Mouse (Mus musculus): Measurements from ENCODE around the gene Fa2h. TPM values are rescaled to one million over a fixed set of nuclear protein-coding genes. Genes with fewer than 3 reads are reported as not detected.
"Not testable (repeated sequence)": the region's sequence is repeated elsewhere in the genome, so short reads cannot be mapped to it uniquely, and the experiment has no call there.

The Fa2h gene
- polyA plus RNA-seq, 1 experiment from 2014 or later: not detected

DNA sequence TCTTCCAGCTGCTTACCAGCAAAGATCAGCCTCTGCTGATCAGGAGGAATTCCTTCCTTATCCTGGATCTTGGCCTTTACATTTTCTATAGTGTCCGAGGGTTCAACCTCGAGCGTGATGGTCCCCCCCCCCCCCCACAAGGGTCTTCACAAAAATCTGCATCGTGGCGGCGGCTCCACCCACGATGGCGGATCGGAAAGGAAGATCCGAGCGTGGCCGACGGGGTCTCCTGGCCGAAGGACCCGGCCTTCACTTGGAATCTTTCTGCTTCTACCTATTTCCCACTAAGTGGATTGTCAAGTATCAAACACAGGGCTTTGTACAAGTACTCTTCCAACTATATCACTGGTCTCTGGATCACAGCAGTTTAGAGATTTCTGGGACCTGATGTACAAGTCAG, 83.6 kb downstream of the Fa2h start:
- not testable (repeated sequence) for H3K27me3 ChIP-seq; H3K9me3 ChIP-seq; H3K4me2 ChIP-seq (replicated peaks); H3K4me3 ChIP-seq; H3K27ac ChIP-seq (replicated peaks); ATAC-seq (replicated peaks); H3K36me3 ChIP-seq; H3K4me1 ChIP-seq; H3K9ac ChIP-seq (replicated peaks)
- WGBS: 90% methylated on average over 15 of the region's 15 CpGs

DNA sequence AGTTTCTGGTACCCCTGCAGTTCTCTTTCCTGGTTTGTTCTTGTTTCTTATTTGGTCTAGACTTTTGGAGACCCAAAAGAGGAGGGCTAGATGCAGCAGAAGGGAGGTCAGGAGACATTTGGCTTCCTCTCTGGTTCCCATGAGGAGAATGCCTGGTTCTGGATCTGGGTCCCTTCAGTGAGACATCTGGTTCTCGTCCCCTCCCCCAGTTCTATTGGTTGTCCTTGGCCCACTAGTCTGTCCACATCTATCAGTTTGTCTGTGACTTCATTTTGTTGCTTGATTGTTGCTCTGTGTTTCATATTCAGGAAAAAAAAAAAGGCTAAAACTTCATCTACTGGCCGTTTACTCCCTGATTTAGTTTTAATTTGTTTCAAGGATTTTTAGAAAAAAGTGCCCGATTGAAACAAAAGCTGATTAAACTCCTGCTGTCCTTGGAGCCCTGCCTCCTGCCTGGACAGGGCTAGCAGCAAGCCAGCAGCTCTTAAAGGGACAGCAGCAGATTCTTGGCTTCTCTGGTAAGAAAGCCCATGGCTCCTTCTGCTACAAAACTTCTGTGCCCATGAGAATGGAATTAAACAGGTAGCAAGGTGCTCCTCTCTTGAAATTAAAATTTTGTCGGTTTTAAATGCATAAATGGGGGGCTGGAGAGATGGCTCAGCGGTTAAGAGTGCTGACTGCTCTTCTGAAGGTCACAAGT, 88.4 kb downstream of the Fa2h start:
- WGBS: 23% methylated on average over 5 of the region's 5 CpGs
- H3K9me3 ChIP-seq: no peaks in the 10 kb centered on the region
- H3K27ac ChIP-seq (replicated peaks): no peak overlapping the region
- no peaks in the 10 kb centered on the region for H3K27me3 ChIP-seq
- 0 out of 2 replicates have a peak, but pooled peaks cover 2% of the 10 kb centered on the region for H3K4me1 ChIP-seq
- H3K9ac ChIP-seq (replicated peaks): no peak overlapping the region
- H3K4me3 ChIP-seq: no peak overlapping the region
- ATAC-seq (replicated peaks): no peak
- no peaks in the 10 kb centered on the region for H3K36me3 ChIP-seq
- no peak overlapping the region for H3K4me2 ChIP-seq (replicated peaks)

DNA sequence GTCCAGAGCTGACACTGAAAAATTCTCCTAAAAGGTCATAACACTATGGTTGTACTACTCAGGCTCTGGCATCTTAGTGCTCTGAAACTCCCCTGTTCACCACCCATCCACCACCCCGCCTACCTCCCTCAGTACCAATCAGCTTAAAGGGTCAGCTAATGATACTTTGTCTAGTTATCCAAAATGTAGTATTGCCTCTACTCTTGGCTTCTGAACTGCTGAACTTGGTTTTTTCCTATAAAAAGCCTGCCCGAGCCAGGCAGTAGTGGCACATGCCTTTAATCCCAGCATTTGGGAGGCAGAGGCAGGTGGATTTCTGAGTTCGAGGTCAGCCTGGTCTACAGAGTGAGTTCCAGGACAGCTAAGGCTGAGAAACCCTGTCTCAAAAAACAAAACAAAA, 89.3 kb downstream of the Fa2h start:
- no peak overlapping the region for H3K4me3 ChIP-seq
- 94% methylated on average over 3 of the region's 3 CpGs for WGBS
- no peaks in the 10 kb centered on the region for H3K36me3 ChIP-seq
- H3K27me3 ChIP-seq: no peaks in the 10 kb centered on the region
- H3K9ac ChIP-seq (replicated peaks): no peak overlapping the region
- H3K4me2 ChIP-seq (replicated peaks): no peak overlapping the region
- H3K27ac ChIP-seq (replicated peaks): no peak overlapping the region
- no peak for ATAC-seq (replicated peaks)
- H3K9me3 ChIP-seq: no peaks in the 10 kb centered on the region
- peaks cover 3% of the 10 kb centered on the region for H3K4me1 ChIP-seq

DNA sequence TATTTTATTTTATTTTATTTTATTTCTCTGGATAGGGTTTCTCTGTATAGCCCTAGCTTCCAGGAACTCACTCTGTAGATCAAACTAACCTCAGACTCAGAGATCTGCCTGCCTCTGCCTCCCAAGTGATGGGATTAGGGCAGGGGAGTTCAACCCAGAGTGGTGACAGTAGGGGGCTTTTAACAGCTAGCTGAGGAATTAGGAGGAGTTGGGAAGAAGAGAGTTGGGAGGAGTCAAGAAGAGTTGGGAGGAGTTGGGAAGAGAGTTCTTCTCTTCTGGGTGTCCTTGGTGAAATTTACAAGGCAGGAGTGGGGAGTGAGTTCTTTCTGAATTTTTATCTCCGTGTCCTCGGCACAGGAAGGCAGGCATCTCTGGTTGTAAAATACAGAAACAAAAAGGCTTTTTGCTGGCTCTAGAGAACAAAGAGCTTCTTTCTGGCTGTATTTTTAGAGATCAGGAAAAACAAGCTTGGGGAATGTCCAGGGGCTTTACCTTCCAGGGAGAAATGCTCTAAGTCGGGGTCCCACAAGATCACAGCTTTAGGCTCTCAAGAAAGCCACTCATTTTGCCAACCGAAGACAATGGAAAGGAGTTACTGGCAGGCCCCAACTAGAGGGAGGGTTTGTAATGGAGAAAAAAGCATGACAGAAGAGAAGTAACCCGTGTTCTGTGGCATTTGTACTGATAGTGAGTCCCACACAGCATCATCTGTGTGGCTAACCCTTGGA, 90.4 kb downstream of the Fa2h start:
- not testable (repeated sequence) for H3K27ac ChIP-seq (replicated peaks); ATAC-seq (replicated peaks); H3K27me3 ChIP-seq; H3K4me3 ChIP-seq; H3K4me2 ChIP-seq (replicated peaks); H3K9me3 ChIP-seq; H3K9ac ChIP-seq (replicated peaks); H3K36me3 ChIP-seq
- peaks cover 14% of the 10 kb centered on the region for H3K4me1 ChIP-seq
- WGBS: 80% methylated on average over 5 of the region's 5 CpGs

DNA sequence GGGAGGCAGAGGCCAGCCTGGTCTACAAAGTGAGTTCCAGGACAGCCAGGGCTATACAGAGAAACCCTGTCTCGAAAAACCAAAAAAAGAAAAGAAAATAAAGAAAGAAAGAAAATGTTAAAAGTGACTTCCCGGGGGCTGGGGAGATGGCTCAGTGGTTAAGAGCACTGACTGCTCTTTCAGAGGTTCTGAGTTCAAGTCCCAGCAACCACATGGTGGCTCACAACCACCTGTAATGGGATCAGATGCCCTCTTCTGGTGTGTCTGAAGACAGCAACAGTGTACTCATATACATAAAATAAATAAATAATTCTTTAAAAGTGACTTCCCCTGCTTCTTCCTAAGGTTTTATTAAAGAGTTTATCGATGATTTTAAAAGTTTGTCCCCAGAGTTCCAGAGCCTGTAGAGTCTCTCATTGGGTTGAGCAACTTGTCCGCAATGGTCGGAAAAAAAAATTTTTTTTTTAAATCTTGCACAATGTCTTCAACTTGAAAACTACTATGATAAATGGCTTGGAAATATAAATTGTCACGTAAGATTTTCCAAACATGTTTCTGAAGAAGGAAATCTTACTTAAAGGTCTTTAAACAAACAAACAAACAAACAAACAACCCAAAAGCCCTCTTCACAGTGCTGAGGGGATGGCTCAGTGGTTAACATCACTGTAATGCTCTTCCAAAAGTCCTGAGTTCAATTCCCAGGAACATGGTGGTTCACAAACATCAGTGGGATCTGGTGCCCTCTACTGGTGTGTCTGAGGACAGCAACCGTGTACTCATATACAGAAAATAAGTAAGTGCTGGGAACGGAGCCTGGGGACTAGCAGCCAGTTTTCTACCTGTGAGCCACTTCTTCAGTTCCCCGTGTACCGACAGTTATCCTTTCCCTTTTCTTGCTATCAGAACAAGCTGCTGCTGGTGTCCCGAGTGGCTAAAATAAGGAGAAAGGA, 92.8 kb downstream of the Fa2h start:
- no peak for ATAC-seq (replicated peaks)
- H3K4me3 ChIP-seq: peak overlapping the region; percentile 100
- no peaks in the 10 kb centered on the region for H3K27me3 ChIP-seq
- peak overlapping the region; percentile 40 for H3K4me2 ChIP-seq (replicated peaks)
- 69% methylated on average over 11 of the region's 11 CpGs for WGBS
- peaks cover 10% of the 10 kb centered on the region for H3K36me3 ChIP-seq
- no peak overlapping the region for H3K9ac ChIP-seq (replicated peaks)
- no peaks in the 10 kb centered on the region for H3K9me3 ChIP-seq
- peak overlapping the region; percentile 70 for H3K27ac ChIP-seq (replicated peaks)
- H3K4me1 ChIP-seq: peaks cover 25% of the 10 kb centered on the region

DNA sequence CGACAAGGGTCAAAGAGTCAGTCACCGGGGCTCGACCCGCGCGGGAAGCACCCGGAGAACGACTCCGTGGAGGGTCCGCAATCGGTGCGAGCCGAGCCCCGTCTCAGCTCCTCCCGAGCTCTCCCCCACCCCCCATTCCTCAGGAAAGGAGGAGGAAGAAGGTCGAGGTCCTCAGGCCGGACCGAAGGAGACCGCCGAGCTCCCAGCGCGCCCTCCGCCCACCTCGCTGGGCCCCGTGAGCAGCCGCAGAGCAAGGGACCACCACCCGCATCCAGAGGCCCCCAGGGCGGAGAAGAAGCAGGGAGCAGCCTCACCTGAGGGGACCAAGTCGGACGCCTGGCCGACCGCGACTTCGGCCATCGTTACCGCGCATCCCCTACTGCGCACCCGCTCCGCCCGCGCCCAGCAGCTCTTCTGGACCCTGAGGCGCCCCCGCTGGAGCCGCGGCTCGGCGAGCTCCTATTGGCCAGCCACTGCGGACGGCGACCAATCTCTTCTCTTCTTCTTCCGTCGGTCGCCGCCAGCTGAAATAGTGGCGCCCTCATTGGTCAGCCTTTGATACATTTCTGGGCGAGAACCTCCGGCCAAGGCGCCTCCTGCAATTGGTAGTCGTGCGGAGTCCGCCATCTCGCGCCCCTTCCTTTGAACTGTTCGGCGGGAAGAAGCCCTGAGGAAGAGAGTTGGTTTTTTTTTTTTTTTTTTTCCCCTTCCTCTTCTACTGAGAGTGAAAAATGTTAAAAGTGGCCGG, 93.6 kb downstream of the Fa2h start, which contains the start of gene Rfwd3:
Rfwd3 (minus strand) TSS at position 402 of the 748 bp plus-strand sequence.
- peak within 1 kb of the TSS; percentile 100 for H3K4me3 ChIP-seq
- peak; percentile 99 for ATAC-seq (replicated peaks)
- H3K27me3 ChIP-seq: no peaks in the 10 kb centered on the region
- no peaks in the 10 kb centered on the region for H3K9me3 ChIP-seq
- H3K4me1 ChIP-seq: peaks cover 25% of the 10 kb centered on the region
- peak within 1 kb of the TSS; percentile 73 for H3K27ac ChIP-seq (replicated peaks)
- H3K36me3 ChIP-seq: peaks cover 11% of the 10 kb centered on the region
- peak within 1 kb of the TSS; percentile 70 for H3K4me2 ChIP-seq (replicated peaks)
- H3K9ac ChIP-seq (replicated peaks): peak within 1 kb of the TSS; percentile 93
- WGBS: under 1% methylated on average over 67 of the region's 67 CpGs

DNA sequence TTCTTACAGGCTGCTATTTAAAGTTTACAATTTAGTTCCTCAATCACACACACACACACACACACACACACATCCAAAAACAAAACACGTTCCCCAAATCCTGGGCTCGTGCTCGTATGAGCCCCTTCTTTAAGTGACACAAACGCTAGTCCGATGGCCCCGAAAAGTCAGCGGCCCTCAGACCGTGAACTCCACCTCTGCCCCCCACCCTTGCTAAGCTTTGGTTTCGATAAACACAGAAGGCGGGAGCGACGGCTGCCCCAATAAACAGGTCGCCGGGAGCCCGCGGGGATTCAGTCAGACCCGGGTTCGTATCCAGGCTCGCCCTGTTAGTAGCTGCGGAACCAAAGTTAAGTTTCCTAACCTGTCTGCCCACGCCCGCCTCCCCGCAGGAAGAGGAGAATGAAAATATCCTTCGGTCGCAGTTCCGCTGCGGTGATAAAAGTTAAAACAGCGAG, 94.2 kb downstream of the Fa2h start:
- no peak for ATAC-seq (replicated peaks)
- WGBS: under 1% methylated on average over 28 of the region's 28 CpGs
- peak overlapping the region; percentile 93 for H3K9ac ChIP-seq (replicated peaks)
- H3K4me1 ChIP-seq: peaks cover 25% of the 10 kb centered on the region
- peaks cover 15% of the 10 kb centered on the region for H3K36me3 ChIP-seq
- H3K4me3 ChIP-seq: peak overlapping the region; percentile 100
- H3K9me3 ChIP-seq: no peaks in the 10 kb centered on the region
- peak overlapping the region; percentile 73 for H3K27ac ChIP-seq (replicated peaks)
- no peaks in the 10 kb centered on the region for H3K27me3 ChIP-seq
- H3K4me2 ChIP-seq (replicated peaks): peak overlapping the region; percentile 70

DNA sequence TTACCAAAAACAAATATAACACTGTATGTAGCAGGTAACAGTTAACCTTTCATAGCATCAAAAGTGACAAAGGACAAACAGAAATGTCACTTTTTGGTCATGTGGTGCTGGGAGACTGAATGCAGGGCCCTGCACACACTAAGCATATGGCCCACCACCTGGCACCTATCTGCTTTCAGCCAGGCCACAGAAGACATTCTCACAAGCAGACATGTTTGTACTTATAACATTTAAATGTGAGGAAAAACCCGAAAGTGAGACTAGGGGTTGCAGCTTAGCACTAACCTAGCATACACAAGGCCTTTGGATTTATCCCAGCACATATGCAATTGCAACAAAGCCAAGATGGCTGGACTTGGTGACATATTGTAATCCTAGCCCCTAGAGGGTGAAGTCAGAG, 95.6 kb downstream of the Fa2h start:
- Histone ChIP-seq H3K9ac (replicated peaks) (no peak overlapping the region), H3K27ac (replicated peaks) (0 out of 2 replicates have a peak overlapping the region, but pooled peaks have one; percentile 29), H3K36me3 (peaks cover 25% of the 10 kb centered on the region), H3K4me3 (no peak overlapping the region), H3K9me3 (no peaks in the 10 kb centered on the region), H3K27me3 (no peaks in the 10 kb centered on the region), H3K4me1 (peaks cover 25% of the 10 kb centered on the region), H3K4me2 (replicated peaks) (peak overlapping the region; percentile 7; the same call in 1 of the 2 replicates)
- WGBS: 58% methylated on average over 1 of the region's 1 CpGs
- no peak for ATAC-seq (replicated peaks)

Other genes starting within 250 kb of the Fa2h start
- gene Glg1, start 134.6 kb downstream of the Fa2h start, polyA plus RNA-seq (2015; fragmentation: Nextera tagmentation; extraction: Ambion mirVana): 61.8 and 70.8 TPM in 2 replicates
- gene Rfwd3, start 93.6 kb downstream of the Fa2h start, polyA plus RNA-seq (2015; fragmentation: Nextera tagmentation; extraction: Ambion mirVana): 34.3 and 34.9 TPM in 2 replicates
- 0.33 and 0.56 TPM in 2 replicates for gene Mlkl, start 55.6 kb downstream of the Fa2h start, polyA plus RNA-seq (2015; fragmentation: Nextera tagmentation; extraction: Ambion mirVana)
- gene Wdr59, start 128.3 kb upstream of the Fa2h start, polyA plus RNA-seq (2015; fragmentation: Nextera tagmentation; extraction: Ambion mirVana): 8.6 and 9.1 TPM in 2 replicates
- gene Znrf1, start 142.3 kb upstream of the Fa2h start, polyA plus RNA-seq (2015; fragmentation: Nextera tagmentation; extraction: Ambion mirVana): 99.8 and 102 TPM in 2 replicates
- 0.54 and 0.60 TPM in 2 replicates for gene Ldhd, start 236.6 kb upstream of the Fa2h start, polyA plus RNA-seq (2015; fragmentation: Nextera tagmentation; extraction: Ambion mirVana)
- gene Zfp1, start 249.6 kb upstream of the Fa2h start, polyA plus RNA-seq (2015; fragmentation: Nextera tagmentation; extraction: Ambion mirVana): 32.3 and 34.4 TPM in 2 replicates